Mouse (Mus musculus) liver, embryonic 13.5 days (tissue): ENCODE results near the gene Tbrg4. TPM values are rescaled to one million over a fixed set of nuclear protein-coding genes. Genes with fewer than 3 reads are reported as not detected.

Experiments used
- ATAC-seq: fragments of 200-750 bp; cut with Nextera tagmentation; 2 replicates; pipeline ENCODE4 v1.8.0; 2017; ENCODE audit warnings: low read depth, mild to moderate bottlenecking, moderate number of reproducible peaks, moderate library complexity
- DNase-seq: peaks from one replicate; pipeline ENCODE4 v3.0.0; 2022
- H3K27ac ChIP-seq: fragments of 300-500 bp; sonication (generic); 2 replicates; pipeline ENCODE4 v1.5.1; 2015; ENCODE audit warnings: moderate library complexity, mild to moderate bottlenecking, inconsistent platforms
- H3K27me3 ChIP-seq: fragments of 300-500 bp; sonication (generic); 2 replicates; pipeline ENCODE4 v1.6.1; 2015; ENCODE audit warnings: mild to moderate bottlenecking, inconsistent platforms
- H3K36me3 ChIP-seq: fragments of 300-500 bp; sonication (generic); 2 replicates; pipeline ENCODE4 v1.6.1; 2015; ENCODE audit warnings: mild to moderate bottlenecking, inconsistent platforms
- H3K4me1 ChIP-seq: fragments of 300-500 bp; sonication (generic); replicated peaks from 2 replicates; pipeline ENCODE4 v1.6.1; 2015; ENCODE audit warnings: inconsistent platforms
- H3K4me2 ChIP-seq: fragments of 300-500 bp; sonication (generic); 2 replicates; pipeline ENCODE4 v1.6.1; 2015; ENCODE audit warnings: inconsistent platforms, mild to moderate bottlenecking, moderate library complexity
- H3K4me3 ChIP-seq: fragments of 300-500 bp; sonication (generic); replicated peaks from 2 replicates; pipeline ENCODE4 v1.5.1; 2015; ENCODE audit warnings: mild to moderate bottlenecking, inconsistent platforms
- H3K9ac ChIP-seq: fragments of 300-500 bp; sonication (generic); 2 replicates; pipeline ENCODE4 v1.6.1; 2015; ENCODE audit warnings: mild to moderate bottlenecking, inconsistent platforms
- H3K9me3 ChIP-seq: fragments of 300-500 bp; sonication (generic); replicated peaks from 2 replicates; pipeline ENCODE4 v1.6.1; 2016; ENCODE audit warnings: inconsistent platforms
- WGBS: fragments of 180-500 bp; shearing (Covaris S2); methylation state at CpG from one replicate; pipeline ENCODE4 v1.1.7; 2015; ENCODE audit not compliant: insufficient replicate concordance; 5-methylcytosine and 5-hydroxymethylcytosine counted together
- polyA plus RNA-seq: library from polyadenylated mRNA; unstranded; fragments of >200 nt; fragmentation: Nextera tagmentation; extraction: Ambion mirVana; gene quantifications from 2 replicates; pipeline ENCODE4 v1.2.1, GENCODE M21; 2015

The Tbrg4 gene
- polyA plus RNA-seq, 1 experiment from 2014 or later: 46.2 TPM

DNA sequence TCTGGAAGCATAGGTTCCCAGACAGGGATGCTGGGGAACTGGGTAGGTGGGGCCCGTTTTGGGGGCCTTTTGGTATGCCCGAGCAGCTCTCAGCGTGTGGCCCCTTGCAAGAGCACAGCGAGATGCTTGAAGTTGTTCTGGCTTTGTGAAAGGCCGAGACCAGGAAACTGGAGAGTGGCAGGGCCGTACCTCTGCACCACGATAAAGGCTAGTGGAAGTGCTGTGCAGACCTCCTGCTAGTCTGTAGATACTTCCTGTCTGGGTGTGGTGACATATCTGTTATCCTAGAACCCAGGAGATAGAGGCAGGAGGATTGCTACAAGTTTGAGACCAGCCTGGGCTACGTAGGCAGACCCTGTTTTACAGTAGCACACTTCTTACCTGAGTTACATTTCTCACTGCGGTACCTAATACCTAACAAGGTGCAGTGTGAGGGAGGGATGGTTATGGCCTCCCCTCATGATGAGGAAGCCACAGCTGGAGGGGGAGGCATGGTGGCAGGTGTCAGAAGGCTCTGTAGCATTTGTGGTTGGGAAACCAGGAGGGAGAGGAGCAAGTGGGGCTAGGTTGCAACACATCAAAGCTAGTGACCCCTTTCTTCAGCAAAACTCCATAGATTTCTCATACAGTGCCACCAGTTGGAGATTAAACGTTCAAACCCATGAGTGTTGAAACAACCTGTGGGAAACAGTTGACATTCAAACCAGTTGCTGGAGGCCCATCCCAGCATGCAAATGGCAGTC, 34.8 kb downstream of the Tbrg4 start:
- 24% methylated on average over 10 of the region's 10 CpGs for WGBS
- 0 out of 2 replicates have a peak overlapping the region, but pooled peaks have one; percentile 18 for H3K4me3 ChIP-seq
- ATAC-seq: peak; percentile 89
- DNase-seq: peak; percentile 65
- peak overlapping the region; percentile 95 for H3K27ac ChIP-seq
- H3K4me2 ChIP-seq: peak overlapping the region; percentile 61
- H3K36me3 ChIP-seq: peaks cover 88% of the 10 kb centered on the region
- no peaks in the 10 kb centered on the region for H3K9me3 ChIP-seq
- peak overlapping the region; percentile 66 for H3K9ac ChIP-seq
- H3K4me1 ChIP-seq: peaks cover 98% of the 10 kb centered on the region
- H3K27me3 ChIP-seq: no peaks in the 10 kb centered on the region

- Histone ChIP-seq H3K4me3 (peak overlapping the region; percentile 21), H3K9me3 (no peaks in the 10 kb centered on the region), H3K27ac (peak overlapping the region; percentile 95), H3K4me2 (peak overlapping the region; percentile 61), H3K9ac (peak overlapping the region; percentile 66), H3K4me1 (peaks cover 97% of the 10 kb centered on the region), H3K36me3 (peaks cover 88% of the 10 kb centered on the region), H3K27me3 (no peaks in the 10 kb centered on the region)
- peak; percentile 75 for ATAC-seq
- no peak for DNase-seq
- WGBS: 42% methylated on average over 7 of the region's 7 CpGs
Measured at GRCm38 (mm10) chr11:6589838-6590237, 36.0 kb downstream of the Tbrg4 start.

GRCm38 (mm10) chr11:6588295-6588694, 37.6 kb downstream of the Tbrg4 start:
- Histone ChIP-seq H3K4me3 (no peak overlapping the region), H3K9me3 (no peaks in the 10 kb centered on the region), H3K9ac (no peak overlapping the region), H3K4me1 (peaks cover 90% of the 10 kb centered on the region), H3K4me2 (no peak overlapping the region), H3K27me3 (no peaks in the 10 kb centered on the region), H3K36me3 (peaks cover 82% of the 10 kb centered on the region), H3K27ac (peak overlapping the region; percentile 95)
- 93% methylated on average over 7 of the region's 7 CpGs for WGBS
- ATAC-seq: no peak
- no peak for DNase-seq

DNA sequence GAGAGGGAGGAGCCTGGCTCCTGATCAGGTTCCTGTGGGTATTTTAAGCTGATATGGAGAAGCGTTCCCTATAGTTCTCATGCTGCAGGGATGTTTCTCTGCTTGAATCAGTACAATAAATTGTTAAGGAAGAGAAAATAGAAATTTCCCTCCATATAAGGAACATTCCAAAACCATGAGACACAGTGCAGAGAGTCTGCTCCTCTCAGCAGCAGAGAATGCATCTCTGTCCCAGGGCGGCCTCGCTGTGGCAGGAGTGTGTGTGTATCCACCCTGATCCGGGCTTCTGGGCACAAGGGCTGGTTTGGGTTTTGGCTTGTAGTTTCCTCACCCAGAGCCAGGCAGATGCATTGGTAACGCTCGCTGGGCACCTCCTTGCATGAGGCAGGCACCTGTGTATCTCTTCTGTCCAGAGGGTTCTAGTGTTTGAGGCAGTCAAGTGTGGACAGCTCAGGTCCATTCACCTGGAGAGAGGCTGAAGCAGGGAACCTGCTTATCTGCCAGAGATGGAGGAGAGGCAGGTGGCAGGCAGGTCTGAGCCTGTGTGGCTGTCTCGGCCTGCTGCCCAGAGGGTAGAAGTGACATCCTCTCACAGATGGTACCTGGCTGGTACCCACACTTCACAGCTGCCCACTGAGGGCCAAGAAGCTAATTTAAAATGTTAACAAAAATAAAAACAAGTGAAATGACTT, 38.5 kb downstream of the Tbrg4 start:
- WGBS: 86% methylated on average over 7 of the region's 7 CpGs
- Histone ChIP-seq H3K4me1 (peaks cover 83% of the 10 kb centered on the region), H3K4me2 (no peak overlapping the region)

DNA sequence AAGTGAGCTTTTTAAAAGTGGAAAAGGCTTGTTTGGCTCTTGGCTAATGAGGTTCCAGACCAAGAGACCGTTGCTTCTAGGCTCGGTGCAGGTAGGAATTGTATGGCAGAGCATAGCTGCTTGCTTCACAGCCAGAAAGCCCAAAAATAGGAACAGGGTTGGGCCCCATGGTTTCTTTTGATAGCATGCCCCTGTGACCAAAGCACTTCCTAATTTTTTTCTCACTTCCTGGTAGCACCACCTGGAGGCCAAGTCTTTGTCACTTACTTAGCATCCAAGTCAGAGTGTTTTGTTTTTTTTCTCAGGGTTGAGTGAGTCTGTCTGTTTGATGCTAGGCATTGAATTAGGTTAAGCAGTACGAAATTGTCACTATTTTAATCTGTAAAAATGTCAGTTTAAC, 39.2 kb downstream of the Tbrg4 start:
- no peak for ATAC-seq
- 32% methylated on average over 3 of the region's 3 CpGs for whole genome bisulfite sequencing
- H3K4me2 ChIP-seq: peak overlapping the region; percentile 19; the same call in 1 of the 2 replicates

More for the DNA sequence above, 38.5 kb downstream of the Tbrg4 start:
- H3K36me3 ChIP-seq: peaks cover 80% of the 10 kb centered on the region
- 0 out of 2 replicates have a peak overlapping the region, but pooled peaks have one; percentile 6 for H3K9ac ChIP-seq
- ATAC-seq (no peak), DNase-seq (no peak)
- no peak overlapping the region for H3K4me3 ChIP-seq
- no peaks in the 10 kb centered on the region for H3K9me3 ChIP-seq
- H3K27ac ChIP-seq: peak overlapping the region; percentile 95
- H3K27me3 ChIP-seq: no peaks in the 10 kb centered on the region

DNA sequence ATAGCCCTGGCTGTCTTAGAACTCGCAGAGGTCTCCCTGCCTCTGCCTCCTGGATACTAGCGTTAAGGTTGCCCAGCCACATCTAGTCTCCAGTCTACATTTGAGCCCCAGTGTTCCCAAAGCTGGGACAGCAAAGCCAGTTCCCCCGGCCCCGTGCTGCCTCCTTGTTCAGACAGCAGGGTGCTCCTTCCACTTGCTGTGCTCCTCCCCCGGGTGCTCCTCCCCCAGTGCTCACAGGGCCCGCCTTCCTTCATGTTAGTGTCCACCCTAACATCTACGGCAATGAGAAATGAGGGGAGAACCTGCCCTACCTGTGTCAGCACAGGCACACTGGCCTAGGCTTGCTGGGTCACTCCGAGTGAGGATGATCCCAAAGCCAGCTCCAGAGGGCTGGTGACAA, 40.1 kb downstream of the Tbrg4 start:
- peak overlapping the region; percentile 95 for H3K27ac ChIP-seq
- 79% methylated on average over 8 of the region's 8 CpGs for WGBS
- no peak overlapping the region for H3K4me3 ChIP-seq
- H3K9ac ChIP-seq: 0 out of 2 replicates have a peak overlapping the region, but pooled peaks have one; percentile 42
- H3K27me3 ChIP-seq: no peaks in the 10 kb centered on the region
- H3K4me1 ChIP-seq: peaks cover 67% of the 10 kb centered on the region
- H3K36me3 ChIP-seq: peaks cover 68% of the 10 kb centered on the region
- ATAC-seq (no peak), DNase-seq (no peak)
- no peak overlapping the region for H3K4me2 ChIP-seq
- H3K9me3 ChIP-seq: no peaks in the 10 kb centered on the region

More for the DNA sequence above, 39.2 kb downstream of the Tbrg4 start:
- DNase-seq: no peak
- Histone ChIP-seq H3K9ac (peak overlapping the region; percentile 42), H3K9me3 (no peaks in the 10 kb centered on the region), H3K27ac (peak overlapping the region; percentile 95), H3K27me3 (no peaks in the 10 kb centered on the region), H3K36me3 (peaks cover 74% of the 10 kb centered on the region), H3K4me1 (peaks cover 76% of the 10 kb centered on the region), H3K4me3 (no peak overlapping the region)

DNA sequence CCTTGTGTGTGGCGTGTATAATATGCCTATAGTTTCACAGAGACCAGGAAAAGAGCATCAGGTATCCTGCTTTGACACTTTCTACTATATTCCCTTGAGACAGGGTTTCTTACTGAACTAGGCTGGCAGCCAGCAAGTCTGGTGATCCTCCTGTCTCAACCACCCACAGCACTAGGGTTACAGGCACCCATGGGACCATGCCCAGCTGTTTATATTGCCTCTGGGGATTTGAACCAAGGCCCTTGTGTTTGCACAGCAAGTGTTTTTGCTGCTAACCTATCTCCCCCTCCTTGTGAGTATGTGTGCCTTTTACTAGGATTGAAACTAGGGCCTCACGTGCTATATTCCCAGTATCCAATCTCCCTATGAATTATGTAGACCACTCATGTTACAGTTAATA, 44.3 kb downstream of the Tbrg4 start:
- no peak for DNase-seq
- Histone ChIP-seq H3K9me3 (no peaks in the 10 kb centered on the region), H3K9ac (no peak overlapping the region), H3K27me3 (no peaks in the 10 kb centered on the region), H3K4me1 (peaks cover 33% of the 10 kb centered on the region), H3K4me2 (no peak overlapping the region), H3K4me3 (no peak overlapping the region), H3K27ac (no peak overlapping the region; the same call in 1 of the 2 replicates), H3K36me3 (peaks cover 42% of the 10 kb centered on the region)
- no peak for ATAC-seq
- WGBS: 83% methylated on average over 2 of the region's 2 CpGs

DNA sequence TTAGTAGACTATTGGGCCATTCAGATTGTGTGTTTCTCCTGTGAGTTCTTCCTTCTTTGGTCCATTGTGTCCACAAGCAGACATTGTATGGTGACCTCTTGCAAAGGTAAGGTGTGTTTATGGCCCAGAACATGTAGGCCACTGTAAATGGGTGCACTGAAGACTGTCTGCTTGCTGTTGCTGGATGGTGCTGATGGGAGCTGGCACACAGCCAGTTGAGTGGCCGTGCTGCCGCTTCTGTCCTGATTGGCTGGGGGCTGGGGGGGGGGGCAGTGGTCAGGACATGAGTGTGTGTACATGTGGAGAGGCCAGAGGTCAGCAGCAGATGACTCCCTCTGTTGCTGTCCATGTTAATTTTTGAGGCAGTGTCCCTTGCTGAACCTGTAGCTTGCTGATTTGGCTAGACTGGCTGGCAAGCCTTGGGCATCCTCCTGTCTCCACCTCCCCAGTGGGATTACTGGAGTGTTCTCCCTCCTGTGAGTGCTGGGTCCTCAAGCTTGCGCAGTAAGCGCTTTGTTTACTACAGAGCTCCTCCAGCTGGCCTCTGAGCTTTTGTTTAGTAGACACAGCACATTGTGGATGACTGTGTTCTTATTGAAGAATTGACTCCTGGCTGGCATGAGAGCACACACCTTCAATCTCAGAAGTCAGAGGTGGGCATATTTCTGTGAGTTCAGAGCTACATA, 45.7 kb downstream of the Tbrg4 start:
- WGBS: 91% methylated on average over 4 of the region's 4 CpGs

DNA sequence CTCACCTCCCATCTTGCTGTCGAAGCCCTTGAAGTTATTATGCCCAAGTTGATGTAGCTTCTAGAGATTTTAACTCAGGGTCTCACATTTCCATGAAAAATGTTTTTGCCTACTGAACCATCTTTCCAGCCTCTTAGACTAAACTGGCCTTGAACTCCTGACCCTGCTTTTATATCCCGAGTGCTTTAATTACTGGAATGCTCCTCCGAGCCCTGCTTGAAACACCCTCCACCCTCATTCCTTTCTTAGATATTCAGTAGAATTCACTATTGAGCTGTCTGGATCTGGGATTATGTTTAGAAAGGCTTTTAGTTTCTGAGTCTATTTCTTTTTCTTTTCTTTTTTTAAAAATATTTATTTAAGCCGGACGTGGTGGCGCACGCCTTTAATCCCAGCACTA, 46.5 kb downstream of the Tbrg4 start:
- WGBS: 88% methylated on average over 7 of the region's 7 CpGs
- peaks cover 38% of the 10 kb centered on the region for H3K36me3 ChIP-seq
- no peak overlapping the region for H3K4me3 ChIP-seq
- no peaks in the 10 kb centered on the region for H3K9me3 ChIP-seq
- no peak overlapping the region for H3K9ac ChIP-seq
- no peaks in the 10 kb centered on the region for H3K27me3 ChIP-seq
- ATAC-seq (no peak), DNase-seq (no peak)
- H3K4me1 ChIP-seq: peaks cover 15% of the 10 kb centered on the region
- no peak overlapping the region for H3K4me2 ChIP-seq
- no peak overlapping the region for H3K27ac ChIP-seq

More for the DNA sequence above, 45.7 kb downstream of the Tbrg4 start:
- no peak overlapping the region for H3K27ac ChIP-seq
- DNase-seq (no peak), ATAC-seq (no peak)
- H3K4me1 ChIP-seq: peaks cover 19% of the 10 kb centered on the region
- H3K27me3 ChIP-seq: no peaks in the 10 kb centered on the region
- H3K36me3 ChIP-seq: peaks cover 44% of the 10 kb centered on the region
- H3K9ac ChIP-seq: no peak overlapping the region
- H3K4me2 ChIP-seq: no peak overlapping the region
- no peak overlapping the region for H3K4me3 ChIP-seq
- no peaks in the 10 kb centered on the region for H3K9me3 ChIP-seq

GRCm38 (mm10) chr11:6576151-6576550, 49.7 kb downstream of the Tbrg4 start:
- DNase-seq (no peak), ATAC-seq (no peak)
- Histone ChIP-seq H3K4me3 (no peak overlapping the region), H3K4me2 (no peak overlapping the region), H3K4me1 (peaks cover 5% of the 10 kb centered on the region; the same call in 1 of the 2 replicates), H3K9me3 (no peaks in the 10 kb centered on the region), H3K9ac (no peak overlapping the region), H3K36me3 (peaks cover 49% of the 10 kb centered on the region), H3K27ac (no peak overlapping the region), H3K27me3 (no peaks in the 10 kb centered on the region)
- WGBS: 66% methylated on average over 3 of the region's 3 CpGs

- no peak for DNase-seq
- Histone ChIP-seq H3K4me1 (peaks cover 45% of the 10 kb centered on the region), H3K4me2 (no peak overlapping the region), H3K27ac (peak overlapping the region; percentile 68; the same call in 1 of the 2 replicates), H3K36me3 (peaks cover 49% of the 10 kb centered on the region), H3K27me3 (no peaks in the 10 kb centered on the region), H3K9me3 (no peaks in the 10 kb centered on the region), H3K9ac (peak overlapping the region; percentile 26; the same call in 1 of the 2 replicates), H3K4me3 (no peak overlapping the region)
- no peak; the same call in 1 of the 2 replicates for ATAC-seq
- WGBS: 38% methylated on average over 3 of the region's 3 CpGs
Measured at GRCm38 (mm10) chr11:6569410-6569777, 56.5 kb downstream of the Tbrg4 start.
